Mouse (Mus musculus): Measurements from ENCODE around the gene Adrm1. TPM values are rescaled to one million over a fixed set of nuclear protein-coding genes. Genes with fewer than 3 reads are reported as not detected.

Adrm1 gene
- polyA plus RNA-seq (2012; rRNA removed), result 85.9 and 102 TPM in 2 replicates

GRCm38 (mm10) chr2:180170806-180171521 lies at the start of gene Adrm1:
TSS of gene Adrm1 (plus strand) at chr2:180171485.

Other genes with a start within 250 kb of the Adrm1 start
- 15.2 and 16.7 TPM in 2 replicates for gene Taf4, start 194.8 kb upstream of the Adrm1 start, polyA plus RNA-seq (2012; rRNA removed)
- 148 and 176 TPM in 2 replicates for gene Lsm14b, start 146.5 kb upstream of the Adrm1 start, polyA plus RNA-seq (2012; rRNA removed)
- gene Psma7, start 129.1 kb upstream of the Adrm1 start, polyA plus RNA-seq (2012; rRNA removed), result 342 and 356 TPM in 2 replicates
- 51.1 and 57.3 TPM in 2 replicates for gene Ss18l1, start 129.0 kb upstream of the Adrm1 start, polyA plus RNA-seq (2012; rRNA removed)
- gene Mtg2, start 100.9 kb upstream of the Adrm1 start, polyA plus RNA-seq (2012; rRNA removed), result 38.6 and 40.5 TPM in 2 replicates
- 7.8 and 9.2 TPM in 2 replicates for gene Hrh3, start 67.0 kb upstream of the Adrm1 start, polyA plus RNA-seq (2012; rRNA removed)
- 48.9 and 49.4 TPM in 2 replicates for gene Osbpl2, start 52.2 kb upstream of the Adrm1 start, polyA plus RNA-seq (2012; rRNA removed)
- gene Lama5, start 54.4 kb downstream of the Adrm1 start, polyA plus RNA-seq (2012; rRNA removed), result 6.8 and 7.1 TPM in 2 replicates
- gene Rps21, start 85.9 kb downstream of the Adrm1 start, polyA plus RNA-seq (2012; rRNA removed), result 2,485 and 2,694 TPM in 2 replicates
- gene Cables2, start 102.0 kb downstream of the Adrm1 start, polyA plus RNA-seq (2012; rRNA removed), result 57.8 and 58.0 TPM in 2 replicates
- 0.03 TPM in 1 of 2 replicates, not detected in the other for gene Rbbp8nl, start 118.4 kb downstream of the Adrm1 start, polyA plus RNA-seq (2012; rRNA removed)
- gene Gata5, start 163.2 kb downstream of the Adrm1 start, polyA plus RNA-seq (2012; rRNA removed), result not detected in 2 replicates